Mouse (Mus musculus): ENCODE measurements around the gene Fam193a. TPM values are rescaled to one million over a fixed set of nuclear protein-coding genes. Genes with fewer than 3 reads are reported as not detected.

Gene Fam193a
- total and polyA plus RNA-seq, 3 experiments: 10.9 to 317 (median 37.1) TPM

- H3K27ac ChIP-seq (ENCODE audit: control insufficient read depth, low read depth, low read length): peak within 1 kb of the TSS; percentile 76
- H3K9me3 ChIP-seq (replicated peaks; ENCODE audit: insufficient read depth, low read length): no peaks in the 10 kb centered on the region
- no peaks in the 10 kb centered on the region for H3K27me3 ChIP-seq (ENCODE audit: control insufficient read depth in 1 of 2, insufficient read depth in 2 of 2, low read length in 2 of 2)
- peak; percentile 97 for DNase-seq (ENCODE audit: low read depth, low spot score)
- TF ChIP-seq MXI1 (IDR thresholded peaks at IDR 0.05; ENCODE audit: low read depth, low read length) (peak; percentile 79), ELF1 (IDR thresholded peaks at IDR 0.05; ENCODE audit: low read depth, low read length) (peak; percentile 28), CTCF (IDR thresholded peaks at IDR 0.05 in 2 of 3, conservative IDR thresholded peaks at IDR 0.05 in 1 of 3; ENCODE audit: control insufficient read depth in 1 of 3, insufficient read depth in 1 of 3, low read depth in 2 of 3, low read length in 3 of 3, poor library complexity in 1 of 3, severe bottlenecking in 1 of 3) (0 out of 6 replicates have a peak, but pooled peaks of 1 of the 3 experiments have one; percentile 4), POLR2A (IDR thresholded peaks at IDR 0.05; ENCODE audit: control insufficient read depth in 1 of 2, insufficient read depth in 1 of 2, low read depth in 1 of 2, low read length in 2 of 2, poor library complexity in 1 of 2) (peak; percentile 60 to 87; a peak in 3 of 4 replicates), MAZ (IDR thresholded peaks at IDR 0.05; ENCODE audit: low read depth, low read length) (peak; percentile 60; the same call in 1 of the 2 replicates), EP300 (IDR thresholded peaks at IDR 0.05; ENCODE audit: low read depth in 1 of 2, low read length in 2 of 2) (peak; percentile 16 to 46; a peak in 1 of 4 replicates), MYB (IDR thresholded peaks at IDR 0.05; ENCODE audit: low read depth, low read length) (no peak), ZNF384 (IDR thresholded peaks at IDR 0.05; ENCODE audit: low read depth, low read length) (0 out of 2 replicates have a peak, but pooled peaks have one; percentile 28), TCF12 (IDR thresholded peaks at IDR 0.05; ENCODE audit: low read depth, low read length) (0 out of 2 replicates have a peak, but pooled peaks have one; percentile 38), TBP (IDR thresholded peaks at IDR 0.05; ENCODE audit: low read depth, low read length) (peak; percentile 54; the same call in 1 of the 2 replicates), NRF1 (IDR thresholded peaks at IDR 0.05; ENCODE audit: insufficient read depth, low read depth, low read length, poor library complexity, severe bottlenecking) (peak; percentile 63), GABPA (IDR thresholded peaks at IDR 0.05; ENCODE audit: low read depth, low read length) (no peak), GATA1 (IDR thresholded peaks at IDR 0.05; ENCODE audit: low read depth, low read length) (no peak), MYC (IDR thresholded peaks at IDR 0.05; ENCODE audit: low read depth, low read length) (peak; percentile 70; the same call in 1 of the 2 replicates), JUND (IDR thresholded peaks at IDR 0.05; ENCODE audit: low read depth, low read length) (no peak), ZMIZ1 (IDR thresholded peaks at IDR 0.05; ENCODE audit: low read depth, low read length) (peak; percentile 63; the same call in 1 of the 2 replicates), USF1 (IDR thresholded peaks at IDR 0.05; ENCODE audit: low read depth, low read length) (no peak), UBTF (IDR thresholded peaks at IDR 0.05; ENCODE audit: borderline replicate concordance, insufficient read depth, low read depth, low read length) (no peak; the same call in 1 of the 2 replicates), ETS1 (IDR thresholded peaks at IDR 0.05; ENCODE audit: low read depth, low read length) (0 out of 2 replicates have a peak, but pooled peaks have one; percentile 16), MAX (IDR thresholded peaks at IDR 0.05; ENCODE audit: low read length) (peak; percentile 66), POLR2AphosphoS2 (IDR thresholded peaks at IDR 0.05; ENCODE audit: low read length) (peak; percentile 64; the same call in 1 of the 2 replicates), SIN3A (IDR thresholded peaks at IDR 0.05; ENCODE audit: low read length) (peak; percentile 86), SMC3 (IDR thresholded peaks at IDR 0.05; ENCODE audit: low read depth, low read length) (peak; percentile 23; the same call in 1 of the 2 replicates), TAL1 (IDR thresholded peaks at IDR 0.05; ENCODE audit: low read length) (no peak), RCOR1 (IDR thresholded peaks at IDR 0.05; ENCODE audit: low read depth, low read length) (peak; percentile 43; the same call in 1 of the 2 replicates), CHD2 (IDR thresholded peaks at IDR 0.05; ENCODE audit: low read length) (no peak), NELFE (IDR thresholded peaks at IDR 0.05; ENCODE audit: low read depth, low read length) (peak; percentile 82)
- peaks cover 2% of the 10 kb centered on the region for H3K79me2 ChIP-seq (ENCODE audit: control insufficient read depth, insufficient read depth, low read length, poor library complexity)
- H3K9ac ChIP-seq (ENCODE audit: control insufficient read depth, low read depth, low read length, poor library complexity, severe bottlenecking): peak within 1 kb of the TSS; percentile 57
- H3K4me3 ChIP-seq (ENCODE audit: control insufficient read depth in 1 of 2, insufficient read depth in 1 of 2, low read depth in 2 of 2, low read length in 2 of 2): peak within 1 kb of the TSS; percentile 59 to 97
- peaks cover 4 to 13% of the 10 kb centered on the region in 2 experiments; a peak in 3 of 4 replicates for H3K4me1 ChIP-seq (ENCODE audit: control insufficient read depth in 1 of 2, insufficient read depth in 2 of 2, low read length in 2 of 2)
- H3K36me3 ChIP-seq (ENCODE audit: control insufficient read depth in 1 of 2, insufficient read depth in 2 of 2, low read length in 2 of 2): peaks cover 0 to 7% of the 10 kb centered on the region in 2 experiments; a peak in 2 of 4 replicates
Observed at GRCm38 (mm10) chr5:34525663-34526476, 156.1 kb downstream of the Fam193a start, which contains the start of gene Sh3bp2. Sh3bp2 (plus strand) TSS chr5:34525838.

Data from MEL (cell line).